Mouse (Mus musculus): ENCODE data around the gene Fezf2. TPM values are rescaled to one million over a fixed set of nuclear protein-coding genes. Genes with fewer than 3 reads are reported as not detected.

Gene Fezf2
- not detected for total RNA-seq (2021)
- long read RNA-seq, experiment 1 = 0 reads
- long read RNA-seq, experiment 2 = 0 reads

DNA sequence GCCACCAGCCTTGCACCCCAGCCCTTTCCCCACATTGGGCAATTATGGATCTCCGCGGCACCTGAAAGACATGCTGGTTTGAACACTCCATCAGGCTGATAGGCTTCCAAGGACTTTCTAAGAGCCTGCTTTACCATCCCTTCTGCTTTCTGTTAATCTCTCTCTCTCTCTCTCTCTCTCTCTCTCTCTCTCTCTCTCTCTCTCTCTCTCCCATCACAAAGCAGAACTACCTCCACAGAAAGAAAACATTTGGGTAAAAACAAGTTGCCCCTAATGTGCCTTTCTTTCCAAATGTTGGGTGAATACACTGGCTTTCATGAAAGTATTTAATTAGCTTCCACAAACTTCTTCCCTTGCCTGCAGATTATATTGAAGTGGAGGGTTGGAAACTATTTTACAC is at the start of gene Fezf2:
Gene Fezf2, minus strand, starts transcription at position 101 of the 400 bp plus-strand sequence.
- no peak for DNase-seq (ENCODE audit: low spot score in 2 of 2)

DNA sequence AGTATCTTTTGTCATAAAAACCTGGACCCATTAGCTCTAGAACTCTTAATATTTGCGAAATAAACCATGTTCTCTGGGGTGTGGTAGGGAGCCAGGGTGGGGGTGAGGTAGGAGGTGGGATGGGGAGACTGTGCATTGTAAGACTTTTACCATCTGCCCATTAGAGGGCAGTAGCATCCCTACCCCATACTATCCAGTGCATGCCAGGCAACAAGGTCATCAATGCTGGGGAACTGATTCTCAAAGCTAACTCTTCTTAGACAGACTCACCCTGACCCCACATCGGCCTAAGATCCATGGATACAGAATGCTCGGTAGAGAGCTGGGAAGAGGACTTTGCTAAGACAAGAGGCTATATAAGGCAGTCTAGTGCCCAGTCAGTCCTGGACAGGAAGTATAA is 49.6 kb upstream of the Fezf2 start:
- no peak for DNase-seq (ENCODE audit: low spot score in 2 of 2)

DNA sequence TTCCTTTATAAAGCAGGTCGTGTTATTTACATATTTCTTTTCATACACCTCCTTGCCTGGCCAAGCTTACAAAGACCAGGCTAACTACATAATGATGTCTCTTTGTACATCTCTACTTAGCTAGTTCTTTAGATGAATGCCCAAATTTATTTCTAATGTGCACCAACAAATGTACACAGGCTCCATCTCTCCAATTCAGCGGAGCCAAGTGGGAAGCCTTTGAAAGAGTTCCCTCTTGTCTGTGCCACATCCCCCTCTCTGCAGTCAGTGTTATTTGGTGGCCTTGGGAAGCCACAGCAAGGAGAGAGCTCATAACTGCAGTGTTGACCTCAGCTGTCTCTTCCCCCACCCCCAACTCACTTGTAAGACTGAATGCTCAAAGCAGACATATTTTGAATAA is 46.3 kb upstream of the Fezf2 start:
- DNase-seq (ENCODE audit: low spot score in 2 of 2) = no peak

DNA sequence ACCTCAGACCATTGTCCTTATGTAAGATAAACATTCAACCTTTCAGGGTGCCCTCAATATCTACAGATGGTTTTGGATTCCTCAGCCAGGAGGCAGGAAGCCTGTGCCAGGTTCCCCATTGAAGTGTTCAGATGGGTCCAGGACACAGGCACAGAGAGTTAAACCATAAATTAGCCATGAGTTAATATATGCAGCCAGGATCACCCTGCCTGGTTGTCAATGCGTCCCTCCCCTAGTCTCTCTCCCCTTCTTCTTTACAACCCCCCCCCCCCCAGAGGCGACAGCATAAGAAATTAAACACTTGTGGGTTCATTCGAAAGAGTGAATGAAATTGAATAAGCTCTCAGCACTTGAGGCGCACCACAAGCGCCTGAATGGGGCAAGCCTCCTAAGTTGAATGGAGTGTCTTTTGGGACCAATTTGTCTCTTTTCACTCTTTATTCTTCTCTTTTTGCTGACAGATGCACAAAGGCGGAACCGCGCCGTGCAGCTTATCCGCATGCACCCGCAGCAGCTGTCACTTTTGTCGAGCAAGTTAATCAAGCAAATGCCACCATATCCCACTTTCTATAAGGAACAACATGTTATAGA is 45.4 kb upstream of the Fezf2 start:
- DNase-seq (ENCODE audit: low spot score in 2 of 2) = no peak

DNA sequence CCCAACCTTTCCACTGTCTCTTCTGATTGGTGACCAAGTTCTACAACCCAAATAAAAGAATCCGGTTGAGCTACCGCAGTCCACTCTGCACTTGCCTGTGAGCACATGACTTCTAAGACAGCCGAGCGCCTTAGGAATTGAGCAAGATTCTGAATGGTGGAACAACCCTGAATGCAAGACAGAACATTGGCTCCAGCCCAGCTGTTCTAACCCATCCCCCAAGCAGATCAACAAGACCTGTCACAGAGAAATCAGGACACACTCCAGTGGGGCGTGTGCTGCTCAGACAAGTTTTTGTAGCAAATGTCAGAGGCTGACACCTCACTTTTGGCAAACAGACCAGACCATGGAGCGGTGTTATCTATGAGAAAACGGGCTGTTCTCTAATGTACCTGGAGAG is 43.2 kb upstream of the Fezf2 start:
- DNase-seq (ENCODE audit: low spot score in 2 of 2) = no peak

DNA sequence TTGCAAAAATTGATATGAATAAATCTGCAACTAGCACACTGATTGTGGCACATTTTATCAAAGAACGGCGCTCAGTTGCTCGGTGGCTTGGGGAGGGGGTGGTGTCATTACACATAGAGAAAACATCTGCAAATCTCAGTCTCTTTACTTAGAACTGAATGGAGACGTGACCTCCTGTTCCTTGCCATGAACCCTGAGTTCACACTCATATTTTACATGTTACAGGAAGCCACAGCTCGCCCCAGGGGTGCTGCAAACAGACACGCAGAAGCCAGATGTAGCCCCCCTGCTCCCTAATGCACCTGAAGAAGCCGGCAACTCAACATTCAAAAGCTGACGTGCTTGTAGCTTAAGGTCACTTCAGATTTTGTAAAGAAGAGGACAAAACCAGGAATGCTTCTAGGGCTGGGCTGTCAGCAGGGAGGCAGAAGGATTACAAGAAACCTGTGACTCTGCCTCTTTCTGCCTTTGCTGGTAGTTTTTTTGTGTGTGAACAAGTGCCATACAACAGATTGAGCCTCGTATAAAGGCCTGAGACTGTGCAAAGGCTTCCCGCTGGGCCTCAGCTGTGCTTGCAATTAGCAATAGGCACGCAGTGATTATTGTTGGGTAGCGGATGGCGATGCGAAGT is 40.9 kb upstream of the Fezf2 start:
- DNase-seq (ENCODE audit: low spot score in 2 of 2) = no peak

DNA sequence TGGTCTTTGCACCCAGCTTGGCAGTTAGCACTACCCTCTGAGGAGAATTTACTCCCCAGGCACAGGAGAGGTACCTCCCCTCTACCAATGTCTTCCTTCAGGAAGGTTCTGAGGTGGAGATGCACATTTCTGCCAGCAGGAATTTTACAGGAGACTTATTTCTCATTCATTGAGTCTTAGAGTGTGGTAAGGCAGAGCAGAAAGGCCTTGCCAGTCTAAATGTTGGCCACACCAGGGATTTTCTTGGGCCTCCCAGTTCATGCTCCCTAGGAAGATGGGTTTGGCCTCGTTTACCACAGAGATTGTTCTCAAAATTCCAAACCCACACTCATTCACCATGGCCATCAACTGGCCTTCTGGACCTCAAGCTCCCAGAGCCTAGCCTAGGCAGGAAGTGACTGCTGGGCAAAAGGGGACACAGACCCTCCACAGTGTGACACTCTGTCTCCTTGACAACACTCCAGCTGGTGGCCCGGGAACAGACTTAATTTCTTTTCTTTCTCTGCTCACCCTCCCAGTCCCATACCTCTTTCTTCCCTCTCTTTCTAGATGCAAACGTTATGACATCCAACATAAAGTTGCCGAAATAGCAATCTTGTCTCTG is 40.3 kb upstream of the Fezf2 start:
- no peak for DNase-seq (ENCODE audit: low spot score in 2 of 2)

DNA sequence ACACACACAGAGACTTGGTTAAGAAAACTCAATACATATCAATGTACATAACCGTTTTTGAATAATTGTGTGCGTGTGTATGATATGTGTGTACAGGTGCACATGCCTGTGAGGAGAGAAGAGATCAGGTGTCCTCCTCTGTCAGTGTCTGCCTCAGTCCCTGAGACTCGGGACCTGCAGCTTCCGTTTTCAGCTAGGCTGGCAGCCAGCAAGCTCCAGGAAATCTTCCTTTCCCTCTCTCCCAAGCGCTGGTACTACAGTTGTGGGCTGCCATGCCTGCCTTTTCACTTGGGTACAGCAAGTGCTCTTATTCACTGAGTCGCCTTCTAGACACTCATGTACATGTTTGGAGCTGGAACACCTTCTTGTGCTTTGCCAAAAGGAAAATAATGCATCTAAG is 39.2 kb upstream of the Fezf2 start:
- DNase-seq (ENCODE audit: low spot score in 2 of 2) = no peak

DNA sequence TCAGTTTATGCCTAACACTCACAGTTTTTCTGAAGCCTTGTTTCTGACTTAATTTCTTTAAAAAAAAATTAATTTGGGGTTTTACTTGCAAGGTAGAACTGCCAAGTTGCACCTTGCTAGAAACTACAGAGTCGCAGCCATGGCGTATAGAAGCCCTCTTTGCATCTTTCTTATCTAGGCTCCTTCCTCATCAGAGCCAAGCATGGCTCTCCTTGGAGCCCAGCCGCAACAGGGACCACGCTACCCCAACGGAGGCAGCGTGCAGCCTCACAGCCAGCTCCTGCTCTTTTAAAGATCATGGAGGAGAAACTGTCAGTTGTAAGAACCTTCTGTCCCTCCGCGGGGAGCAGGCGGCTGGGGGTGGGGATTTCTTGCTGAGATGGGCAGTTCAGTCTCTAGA is 29.9 kb upstream of the Fezf2 start:
- no peak for DNase-seq (ENCODE audit: low spot score in 2 of 2)

DNA sequence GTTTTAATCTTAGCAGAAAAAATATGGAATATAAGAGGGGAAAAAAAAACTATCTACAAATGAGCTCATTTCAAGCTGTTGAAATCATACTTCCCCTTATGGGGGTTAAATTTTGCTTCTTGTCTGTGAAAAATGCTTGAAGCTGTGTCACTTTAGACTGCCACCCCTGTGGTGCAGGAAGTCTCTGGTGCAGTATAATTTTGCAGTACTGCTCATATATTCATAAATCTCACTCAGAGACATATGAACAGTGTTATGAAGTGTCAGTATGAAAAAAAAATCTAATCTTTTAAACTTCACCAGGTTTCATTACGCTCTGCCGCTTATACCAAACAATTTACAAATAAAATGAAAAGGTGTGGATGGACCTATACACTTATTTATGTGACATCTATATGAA is 29.3 kb upstream of the Fezf2 start:
- no peak for DNase-seq (ENCODE audit: low spot score in 2 of 2)

DNA sequence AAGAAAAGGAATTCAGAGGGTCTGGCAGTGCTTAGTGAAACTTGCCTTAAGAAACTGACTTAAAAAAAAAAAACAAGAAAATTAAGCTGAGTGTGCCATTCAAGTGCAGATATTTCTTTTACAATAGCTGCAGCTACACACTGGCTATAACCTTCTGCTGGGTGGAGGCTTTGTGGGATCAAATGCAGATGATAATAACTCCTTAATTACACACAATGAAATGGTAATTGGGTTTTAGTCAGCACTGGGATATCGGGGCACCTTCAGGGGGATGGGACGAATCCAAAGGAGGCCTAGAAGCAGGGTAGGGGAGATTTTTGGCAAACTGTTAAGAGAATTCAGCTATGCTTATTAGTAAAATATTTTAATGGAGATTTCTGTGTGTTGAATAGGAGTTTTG is 27.5 kb upstream of the Fezf2 start:
- no peak for DNase-seq (ENCODE audit: low spot score in 2 of 2)

DNA sequence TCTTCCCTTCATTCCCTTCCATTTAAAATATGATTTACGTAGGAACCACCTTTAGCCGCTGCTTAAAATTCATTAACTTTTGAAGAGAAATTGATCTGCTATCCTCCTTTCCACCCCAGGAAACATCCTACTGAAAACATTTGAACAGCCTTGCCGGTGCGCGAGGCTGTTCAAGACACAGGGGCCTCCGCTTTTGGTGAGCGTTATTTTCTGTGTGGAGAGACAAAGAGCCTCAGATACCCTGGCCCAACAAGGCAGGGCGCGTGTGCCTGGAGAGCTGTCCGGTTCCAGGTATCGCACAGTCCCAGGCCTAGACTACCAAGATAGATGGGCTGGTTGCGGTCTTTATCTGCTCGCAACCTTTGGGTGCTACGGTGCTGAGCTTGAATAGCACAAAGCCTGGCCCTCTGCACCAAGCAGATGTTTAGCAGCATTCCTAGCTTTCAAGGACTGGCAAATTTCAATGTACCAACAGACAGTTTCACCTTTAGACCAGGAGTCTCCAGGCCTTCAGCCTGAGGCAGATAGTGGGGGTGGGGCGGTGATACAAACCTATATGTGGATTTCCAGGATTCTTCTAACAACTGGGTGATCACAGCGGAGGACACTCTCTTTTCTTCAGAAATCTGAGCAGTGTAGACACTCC is 2.4 kb upstream of the Fezf2 start:
- no peak for DNase-seq (ENCODE audit: low spot score in 2 of 2)

DNA sequence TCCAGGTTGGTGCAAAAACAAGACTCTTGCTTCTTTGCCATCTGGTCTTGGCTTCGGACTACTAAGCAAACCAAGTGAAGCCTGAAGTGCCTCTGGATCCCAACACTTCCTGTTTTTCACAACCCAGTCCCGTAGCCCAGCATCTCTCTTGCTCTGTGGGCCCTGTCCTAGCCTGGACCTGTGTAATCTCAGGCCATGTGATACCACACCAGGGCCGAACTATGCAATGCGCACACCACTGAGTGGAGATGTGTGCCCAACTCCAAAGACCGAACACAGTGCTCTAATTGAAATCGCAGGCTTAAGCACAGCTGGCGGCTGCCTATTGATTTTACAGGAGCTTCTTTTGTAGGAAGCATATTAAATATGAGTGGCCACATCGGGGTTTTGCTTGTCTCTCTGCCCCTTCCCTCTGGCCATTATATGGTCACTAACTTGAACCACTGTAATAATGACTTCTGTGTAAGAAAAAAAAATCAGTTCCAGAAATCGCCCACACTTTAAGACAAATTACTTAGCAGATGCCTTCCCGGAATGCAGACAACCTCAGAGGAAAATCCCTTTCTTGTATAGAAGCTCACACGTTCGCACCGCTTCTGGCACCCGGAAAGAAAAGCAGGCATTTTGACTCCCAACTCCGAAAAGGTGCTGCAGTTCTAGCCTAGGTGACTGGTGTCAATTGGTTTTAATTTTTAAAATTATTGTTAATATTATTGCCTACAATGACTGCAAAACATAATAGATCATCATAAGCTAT is 1.5 kb upstream of the Fezf2 start:
- no peak for DNase-seq (ENCODE audit: low spot score in 2 of 2)

DNA sequence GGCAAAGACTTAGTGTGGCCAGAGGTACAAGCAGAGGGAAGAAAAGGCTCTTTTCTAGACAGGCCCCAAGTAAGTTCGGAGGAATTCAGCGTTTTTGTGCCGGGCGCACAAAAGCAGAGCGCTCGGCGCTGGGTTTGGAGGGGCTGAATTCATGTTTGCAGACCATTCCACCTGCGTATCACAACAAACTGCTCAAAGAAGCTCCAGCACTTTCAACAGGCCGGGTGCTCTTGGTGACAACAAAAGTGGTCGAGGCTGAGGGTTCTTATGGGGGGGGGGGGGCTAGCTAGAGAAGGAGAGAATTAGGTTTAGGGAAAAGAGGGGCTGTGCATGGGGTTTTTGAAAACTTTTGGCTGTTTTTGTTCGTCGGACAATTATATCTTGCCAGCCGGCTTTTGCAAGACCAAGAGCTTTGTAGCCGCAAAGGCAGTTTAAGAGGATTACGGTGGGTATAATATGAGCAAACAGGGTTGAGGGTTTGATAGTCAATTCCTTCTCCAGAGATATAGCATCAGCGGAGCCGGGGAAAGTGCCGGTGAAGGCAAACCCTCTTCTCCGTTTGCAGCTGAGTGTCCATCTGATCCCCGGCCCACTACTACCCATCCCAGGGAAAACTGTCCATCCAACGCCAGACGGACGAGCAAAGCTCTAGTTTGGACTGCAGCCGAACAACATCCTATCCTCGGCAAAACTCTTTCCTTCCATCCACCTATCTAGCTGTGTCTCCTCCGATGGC is 956 bp downstream of the Fezf2 start:
- DNase-seq (ENCODE audit: low spot score in 2 of 2) = no peak

DNA sequence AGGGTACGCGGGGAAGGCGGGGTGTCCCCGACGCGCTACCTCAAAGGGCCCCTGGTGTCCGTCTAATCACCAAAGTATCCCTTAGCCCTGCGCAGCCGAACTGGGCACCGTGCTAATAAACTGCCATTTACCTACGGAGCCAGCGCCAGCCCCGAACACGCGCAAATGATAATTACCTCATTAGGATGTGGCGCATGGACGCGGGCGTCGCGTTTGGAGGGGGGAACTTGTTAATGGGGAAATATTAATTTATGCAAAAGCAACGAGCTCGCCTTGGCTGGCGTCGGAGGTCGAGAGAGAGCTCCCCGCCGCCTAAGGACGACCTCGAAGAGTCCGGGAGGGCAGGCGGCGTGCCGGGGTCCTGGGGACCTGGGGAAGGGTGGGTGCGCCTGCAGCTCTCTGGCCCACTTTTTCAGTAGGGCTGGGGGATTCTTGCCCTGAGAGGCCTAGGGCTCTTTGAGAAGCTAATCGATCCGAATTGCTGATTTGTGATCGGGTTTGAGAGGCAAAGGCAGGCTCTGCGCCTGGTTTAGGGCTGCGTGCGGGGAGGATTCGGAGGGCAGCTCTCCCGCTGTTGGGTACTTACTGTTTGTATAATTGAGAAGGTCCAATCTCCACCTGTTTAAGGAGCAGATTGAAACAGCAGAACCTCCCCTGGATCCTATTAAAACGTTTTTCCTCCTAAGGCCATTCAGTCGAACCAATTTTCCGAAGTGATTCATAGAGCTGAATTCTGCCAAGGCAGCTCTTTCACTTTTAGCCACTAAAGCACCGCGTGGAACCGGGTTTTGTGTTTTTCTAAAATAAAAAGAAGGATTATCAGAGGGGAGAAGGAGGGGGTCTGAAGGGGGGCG is 1.8 kb downstream of the Fezf2 start:
- no peak for DNase-seq (ENCODE audit: low spot score in 2 of 2)

DNA sequence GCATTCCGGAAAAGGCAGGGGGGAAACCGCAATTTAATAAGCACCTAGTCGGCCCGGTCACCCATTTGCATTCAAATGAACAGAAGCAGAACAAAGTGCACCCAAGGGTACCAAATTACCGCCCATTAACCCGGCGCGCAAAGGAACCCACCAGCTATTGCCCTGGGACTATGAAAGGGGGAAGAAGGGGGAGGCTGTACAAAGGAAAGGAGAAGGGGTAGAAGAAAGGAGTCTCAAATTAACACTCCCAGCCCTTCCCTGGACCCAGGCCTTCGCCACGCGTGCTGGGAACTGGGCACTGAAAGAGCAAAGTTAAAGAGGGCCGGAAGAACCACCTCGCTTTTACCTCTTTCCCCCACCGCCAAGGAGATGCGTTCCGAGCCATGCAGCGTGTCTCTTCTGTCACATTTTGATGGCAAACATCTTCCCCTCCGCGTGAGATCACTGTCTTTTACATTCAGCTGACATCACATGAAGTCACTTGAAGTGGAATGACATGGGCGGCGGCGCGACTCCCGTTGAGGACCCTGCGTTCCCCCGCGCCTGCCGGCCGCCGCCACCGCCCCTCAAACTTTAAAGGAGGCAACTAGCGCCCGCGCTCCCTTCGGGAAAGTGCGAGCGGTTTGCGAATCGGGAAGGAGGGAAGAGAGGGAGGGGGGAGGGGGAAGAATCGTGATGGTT is 2.6 kb downstream of the Fezf2 start:
- DNase-seq (ENCODE audit: low spot score in 2 of 2) = no peak

DNA sequence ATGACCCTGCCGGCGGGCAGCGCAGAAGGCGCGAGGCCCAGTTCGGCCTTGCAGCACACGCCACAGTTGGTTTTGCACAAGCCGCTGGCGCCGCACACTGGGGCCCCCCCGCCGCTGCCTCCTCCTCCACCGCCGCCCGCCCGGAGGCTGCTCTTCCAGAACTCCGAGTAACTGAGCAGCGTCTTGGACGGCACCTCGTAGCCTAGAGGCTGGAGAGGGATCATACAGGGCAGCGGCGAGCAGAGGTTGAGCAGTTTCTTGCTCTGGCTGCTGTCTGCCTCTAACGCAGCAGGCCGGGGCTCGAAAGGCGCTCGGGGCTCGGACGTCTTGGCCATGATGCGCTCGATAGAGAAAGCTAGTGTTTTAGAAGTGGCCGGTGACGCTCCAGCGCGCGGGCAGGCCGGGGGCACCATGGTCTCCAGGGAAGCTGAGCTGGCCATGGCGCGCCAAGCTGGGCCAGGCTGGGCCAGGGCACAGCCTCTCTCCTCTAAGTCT is 3.2 kb downstream of the Fezf2 start:
- no peak for DNase-seq (ENCODE audit: low spot score in 2 of 2)

DNA sequence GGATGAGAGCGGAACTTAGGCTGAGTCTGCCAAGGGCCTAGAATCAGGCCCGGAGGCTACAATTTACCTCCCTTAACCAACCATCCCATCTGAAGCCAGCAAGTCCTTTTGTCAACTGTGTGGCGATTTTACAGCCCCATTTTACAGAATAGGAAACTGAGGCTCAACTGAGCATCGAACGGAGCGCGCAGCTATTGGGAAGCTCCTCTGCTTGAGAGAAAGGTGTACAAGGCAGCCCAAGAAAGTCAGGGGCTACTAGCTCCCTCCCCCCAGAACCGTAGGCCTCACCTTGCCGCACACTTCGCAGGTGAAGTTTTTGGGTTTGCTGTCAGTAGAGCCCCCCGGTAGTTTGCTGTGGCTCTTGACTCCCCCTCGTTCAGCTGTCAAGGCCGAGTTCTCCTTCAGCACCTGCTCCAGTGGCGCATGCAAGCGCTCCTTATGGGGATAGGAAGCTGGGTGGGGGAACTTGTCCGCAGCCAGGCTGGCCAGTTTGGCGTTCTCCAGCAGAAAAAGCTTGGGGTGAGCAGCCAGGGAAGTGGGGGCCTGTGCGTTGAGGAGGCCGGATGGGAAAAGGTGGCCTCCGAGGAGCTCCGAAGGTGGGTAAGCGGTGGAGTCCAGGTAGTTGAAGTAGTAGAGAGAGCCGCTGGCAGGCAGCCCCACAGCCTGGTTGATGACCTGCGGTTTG is 3.8 kb downstream of the Fezf2 start:
- DNase-seq (ENCODE audit: low spot score in 2 of 2) = no peak

DNA sequence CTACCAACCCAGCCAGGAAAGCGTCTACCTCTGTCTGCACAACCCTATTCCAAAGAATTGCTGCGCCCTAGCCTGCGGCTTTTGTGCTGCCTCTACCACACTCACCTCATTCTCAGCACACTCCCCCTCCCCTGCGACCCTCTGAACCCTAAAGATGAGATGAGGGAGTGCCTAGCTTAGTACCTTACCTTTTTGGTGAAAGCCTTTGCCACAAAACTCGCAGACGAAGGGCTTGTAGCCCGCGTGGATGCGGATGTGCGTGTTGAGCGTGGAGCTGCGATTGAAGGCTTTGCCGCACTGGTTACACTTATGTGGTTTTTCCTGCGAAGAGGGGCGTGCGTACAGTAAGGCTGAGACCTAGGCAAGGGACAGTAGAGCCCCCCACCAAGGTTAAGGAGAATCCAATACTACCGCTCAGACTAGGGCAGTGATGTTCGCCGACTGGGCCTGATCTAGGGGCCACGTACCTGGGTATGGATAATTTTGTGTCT is 4.5 kb downstream of the Fezf2 start:
- no peak for DNase-seq (ENCODE audit: low spot score in 2 of 2)

Measured in adrenal gland, postnatal 4 days (tissue).